Mouse (Mus musculus) kidney, adult 8-10 months (tissue): ENCODE measurements around the gene Zyg11a.
"Not testable (repeated sequence)": the region's sequence is repeated elsewhere in the genome, so short reads cannot be mapped to it uniquely, and the experiment has no call there.

Source experiments
- DNase-seq, 2 experiments: peaks; one replicate each; pipeline ENCODE4 v3.0.0; 2022

Gene Zyg11a

DNA sequence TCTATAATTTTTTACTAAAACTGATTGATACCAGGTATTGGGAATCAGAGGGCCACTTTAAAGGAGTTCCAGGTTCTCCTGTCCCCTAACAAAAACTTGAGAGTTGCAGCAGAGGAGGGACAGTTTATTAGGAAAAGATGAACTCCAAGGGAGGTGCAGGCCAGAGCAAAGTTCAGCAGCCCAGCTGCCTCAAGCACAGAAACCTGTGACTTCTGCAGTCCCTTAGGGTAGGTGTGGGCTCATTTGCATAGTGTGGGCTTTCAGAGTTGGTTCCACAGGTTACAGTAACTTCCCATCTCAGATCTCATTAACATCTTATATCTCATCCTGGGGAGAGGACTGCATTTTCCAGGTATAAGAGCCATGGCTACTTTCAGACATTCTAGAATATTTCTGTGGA, 74.1 kb downstream of the Zyg11a start:
- peak; percentile 63 to 67 for DNase-seq

DNA sequence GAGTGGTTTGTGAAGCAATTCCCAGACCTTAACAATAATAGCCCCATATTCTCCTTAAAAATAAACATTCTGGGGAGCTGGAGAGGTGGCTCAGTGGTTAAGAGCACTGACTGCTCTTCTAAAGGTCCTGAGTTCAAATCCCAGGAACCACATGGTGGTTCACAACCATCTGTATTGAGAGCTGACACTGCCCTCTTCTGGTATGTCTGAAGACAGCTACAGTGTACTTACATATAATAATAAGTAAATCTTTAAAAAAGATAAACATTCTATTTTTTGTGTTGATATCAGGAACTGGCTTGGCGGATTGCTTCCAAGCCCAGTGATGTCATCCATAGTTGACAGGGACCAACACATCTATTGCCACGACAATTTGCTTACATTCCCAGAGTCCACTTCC, 74.7 kb downstream of the Zyg11a start:
- not testable (repeated sequence) for DNase-seq

DNA sequence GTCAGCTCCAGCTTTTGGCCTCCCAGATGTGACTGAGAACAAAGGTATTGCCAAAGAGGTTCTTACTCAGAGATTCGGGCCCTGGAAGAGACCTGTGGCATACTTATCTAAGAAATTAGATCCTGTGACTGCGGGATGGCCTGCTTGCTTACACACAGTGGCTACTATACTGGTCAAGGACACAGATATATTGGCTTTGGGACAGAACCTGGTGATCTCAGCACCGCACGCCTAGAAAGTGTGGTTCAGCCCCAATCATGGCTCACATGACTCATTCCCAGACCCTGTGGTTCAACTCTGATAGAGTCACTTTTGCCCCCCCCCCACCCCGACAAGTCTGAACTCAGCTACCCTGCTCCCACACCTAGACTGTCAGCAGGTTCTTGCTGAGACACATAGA, 80.9 kb downstream of the Zyg11a start:
- DNase-seq, result no peak
